Mouse (Mus musculus) neural tube, embryonic 11.5 days (tissue): ENCODE results near the gene Sp140. TPM values are rescaled to one million over a fixed set of nuclear protein-coding genes. Genes with fewer than 3 reads are reported as not detected.
"Not testable (repeated sequence)": the region's sequence is repeated elsewhere in the genome, so short reads cannot be mapped to it uniquely, and the experiment has no call there.

ENCODE experiments used
- ATAC-seq: fragments of 200-750 bp; cut with Nextera tagmentation; 2 replicates; pipeline ENCODE4 v1.8.0; 2017; ENCODE audit warnings: moderate number of reproducible peaks, mild to moderate bottlenecking, moderate TSS enrichment, moderate library complexity; ENCODE audit not compliant: insufficient read depth, low FRiP score, low TSS enrichment
- DNase-seq: peaks from one replicate; pipeline ENCODE4 v3.0.0-alpha.2; 2015; ENCODE audit warnings: low spot score
- H3K27ac ChIP-seq: fragments of 300-500 bp; sonication (generic); 2 replicates; pipeline ENCODE4 v1.5.1; 2014; ENCODE audit warnings: low read depth, mild to moderate bottlenecking, low read length
- H3K27me3 ChIP-seq: fragments of 300-500 bp; sonication (generic); 2 replicates; pipeline ENCODE4 v1.6.1; 2014; ENCODE audit warnings: mild to moderate bottlenecking, low read length, mixed read lengths; ENCODE audit not compliant: control insufficient read depth, insufficient read depth
- H3K36me3 ChIP-seq: fragments of 300-500 bp; sonication (generic); 2 replicates; pipeline ENCODE4 v1.6.1; 2014; ENCODE audit warnings: mild to moderate bottlenecking, low read length, moderate library complexity, mixed read lengths; ENCODE audit not compliant: control insufficient read depth, insufficient read depth
- H3K4me1 ChIP-seq: fragments of 300-500 bp; sonication (generic); 2 replicates; pipeline ENCODE4 v1.6.1; 2014; ENCODE audit warnings: low read length, mixed read lengths; ENCODE audit not compliant: control insufficient read depth, insufficient read depth
- H3K4me2 ChIP-seq: fragments of 300-500 bp; sonication (generic); 2 replicates; pipeline ENCODE4 v1.6.1; 2014; ENCODE audit warnings: low read depth, mild to moderate bottlenecking, moderate library complexity
- H3K4me3 ChIP-seq: fragments of 300-500 bp; sonication (generic); 2 replicates; pipeline ENCODE4 v1.5.1; 2014; ENCODE audit warnings: low read depth, low read length
- H3K9ac ChIP-seq: fragments of 300-500 bp; sonication (generic); 2 replicates; pipeline ENCODE4 v1.6.1; 2014; ENCODE audit warnings: mild to moderate bottlenecking, low read length
- H3K9me3 ChIP-seq: fragments of 300-500 bp; sonication (generic); 2 replicates; pipeline ENCODE4 v1.6.1; 2016; ENCODE audit warnings: low read length; ENCODE audit not compliant: control insufficient read depth
- WGBS: fragments of 180-500 bp; shearing (Covaris S2); extraction: QIAGEN DNeasy Blood & Tissue Kit; methylation state at CpG from one replicate; pipeline ENCODE4 v1.1.7; 2014; 5-methylcytosine and 5-hydroxymethylcytosine counted together
- polyA plus RNA-seq: library from polyadenylated mRNA; unstranded; fragments of >200 nt; fragmentation: Nextera tagmentation; extraction: Ambion mirVana; gene quantifications from 2 replicates; pipeline ENCODE4 v1.2.1, GENCODE M21; 2014

The Sp140 gene
- polyA plus RNA-seq, 1 experiment from 2014 or later = 1.3 TPM

GRCm38 (mm10) chr1:85581518-85581917, 18.7 kb upstream of the Sp140 start:
- peak; percentile 7 for DNase-seq
- not testable (repeated sequence) for ATAC-seq, H3K9me3 ChIP-seq, H3K4me2 ChIP-seq, H3K36me3 ChIP-seq, H3K27ac ChIP-seq, H3K4me3 ChIP-seq, H3K9ac ChIP-seq, H3K27me3 ChIP-seq, H3K4me1 ChIP-seq
- WGBS = 29% methylated on average over 5 of the region's 5 CpGs

- not testable (repeated sequence) for H3K36me3 ChIP-seq, H3K4me2 ChIP-seq, DNase-seq, H3K9ac ChIP-seq, H3K4me3 ChIP-seq, H3K27ac ChIP-seq, H3K4me1 ChIP-seq, ATAC-seq, H3K9me3 ChIP-seq, H3K27me3 ChIP-seq
- WGBS = 80% methylated on average over 1 of the region's 2 CpGs
These were observed 11.5 kb upstream of the Sp140 start for GRCm38 (mm10) chr1:85588697-85589096.

GRCm38 (mm10) chr1:85592526-85592925, 7.7 kb upstream of the Sp140 start:
- not testable (repeated sequence) for H3K4me1 ChIP-seq, H3K4me2 ChIP-seq, H3K4me3 ChIP-seq, H3K9me3 ChIP-seq, DNase-seq, ATAC-seq, H3K36me3 ChIP-seq, H3K27ac ChIP-seq, H3K9ac ChIP-seq, H3K27me3 ChIP-seq
- WGBS = 91% methylated on average over 8 of the region's 8 CpGs

- DNase-seq, H3K36me3 ChIP-seq, H3K4me1 ChIP-seq, H3K27ac ChIP-seq, H3K27me3 ChIP-seq, H3K4me2 ChIP-seq, ATAC-seq, H3K9me3 ChIP-seq, H3K9ac ChIP-seq, H3K4me3 ChIP-seq: not testable (repeated sequence)
- 77% methylated on average over 16 of the region's 17 CpGs for WGBS
These were observed 1.7 kb upstream of the Sp140 start, which contains the start of gene Sp110 for GRCm38 (mm10) chr1:85598271-85599012. Sp110 (minus strand) TSS chr1:85598817.

- H3K36me3 ChIP-seq, H3K9me3 ChIP-seq, H3K27me3 ChIP-seq, ATAC-seq, H3K4me2 ChIP-seq, H3K4me1 ChIP-seq, H3K27ac ChIP-seq, DNase-seq, H3K9ac ChIP-seq, H3K4me3 ChIP-seq: not testable (repeated sequence)
- WGBS = 67% methylated on average over 4 of the region's 4 CpGs
These were observed 616 bp downstream of the Sp140 start for GRCm38 (mm10) chr1:85600794-85601193.

GRCm38 (mm10) chr1:85604341-85604740, 4.2 kb downstream of the Sp140 start:
- H3K4me3 ChIP-seq, H3K9ac ChIP-seq, ATAC-seq, H3K4me1 ChIP-seq, H3K36me3 ChIP-seq, H3K27me3 ChIP-seq, H3K9me3 ChIP-seq, DNase-seq, H3K4me2 ChIP-seq, H3K27ac ChIP-seq: not testable (repeated sequence)
- WGBS = no CpG with 5 or more reads among the region's 1 CpGs

GRCm38 (mm10) chr1:85608361-85608760, 8.2 kb downstream of the Sp140 start:
- not testable (repeated sequence) for DNase-seq, H3K4me2 ChIP-seq, ATAC-seq, H3K36me3 ChIP-seq, H3K27ac ChIP-seq, H3K4me1 ChIP-seq, H3K9me3 ChIP-seq, H3K9ac ChIP-seq, H3K4me3 ChIP-seq, H3K27me3 ChIP-seq
- WGBS = 80% methylated on average over 3 of the region's 4 CpGs

GRCm38 (mm10) chr1:85610581-85610980, 10.4 kb downstream of the Sp140 start:
- not testable (repeated sequence) for DNase-seq, H3K9ac ChIP-seq, H3K4me3 ChIP-seq, H3K4me1 ChIP-seq, H3K36me3 ChIP-seq, H3K9me3 ChIP-seq, ATAC-seq, H3K4me2 ChIP-seq, H3K27ac ChIP-seq, H3K27me3 ChIP-seq
- WGBS = no CpG with 5 or more reads among the region's 4 CpGs

GRCm38 (mm10) chr1:85615096-85615495, 14.9 kb downstream of the Sp140 start:
- not testable (repeated sequence) for H3K9me3 ChIP-seq, H3K27ac ChIP-seq, ATAC-seq, H3K9ac ChIP-seq, H3K36me3 ChIP-seq, H3K4me1 ChIP-seq, H3K27me3 ChIP-seq, H3K4me2 ChIP-seq, DNase-seq, H3K4me3 ChIP-seq
- 86% methylated on average over 3 of the region's 3 CpGs for WGBS
